Mouse (Mus musculus): ENCODE measurements at regions not wholly inside any gene's neighbourhood (a gene's known extent, or its start where the extent isn't known, plus 50 kb on each side); places are given as distances from the start of the nearest gene placed in this dataset.

- no peak for DNase-seq
Measured at GRCm38 (mm10) chr2:115520413-115521139, 60.9 kb upstream of the BC052040 start.

GRCm38 (mm10) chr2:115529878-115530277 is 51.6 kb upstream of the BC052040 start:
- DNase-seq: no peak
